Mouse (Mus musculus): Measurements from ENCODE around the gene Olfr825. TPM values are rescaled to one million over a fixed set of nuclear protein-coding genes. Genes with fewer than 3 reads are reported as not detected.
"Not testable (repeated sequence)": the region's sequence is repeated elsewhere in the genome, so short reads cannot be mapped to it uniquely, and the experiment has no call there.

The Olfr825 gene
- polyA plus RNA-seq (2015; fragmentation: Nextera tagmentation; extraction: Ambion mirVana) = not detected in 2 replicates

- Histone ChIP-seq H3K9ac (no peak within 1 kb of the TSS), H3K27me3 (no peaks in the 10 kb centered on the region), H3K36me3 (no peaks in the 10 kb centered on the region), H3K4me2 (no peak within 1 kb of the TSS), H3K9me3 (replicated peaks) (no peaks in the 10 kb centered on the region), H3K27ac (no peak within 1 kb of the TSS), H3K4me1 (no peaks in the 10 kb centered on the region), H3K4me3 (replicated peaks) (no peak within 1 kb of the TSS)
- ATAC-seq (replicated peaks; ENCODE audit: low FRiP score) = no peak
Observed at GRCm38 (mm10) chr10:130166666-130167065, at the start of gene Olfr825. Gene Olfr825 (minus strand): TSS chr10:130166766.

GRCm38 (mm10) chr10:130214303-130214702 is 47.7 kb upstream of the Olfr825 start, which contains the start of gene Olfr827:
Gene Olfr827 (minus strand): TSS chr10:130214403.
- Histone ChIP-seq H3K4me2 (no peak within 1 kb of the TSS), H3K4me1 (no peaks in the 10 kb centered on the region), H3K27ac (no peak within 1 kb of the TSS), H3K9ac (no peak within 1 kb of the TSS), H3K9me3 (replicated peaks) (no peaks in the 10 kb centered on the region), H3K36me3 (no peaks in the 10 kb centered on the region), H3K4me3 (replicated peaks) (no peak within 1 kb of the TSS), H3K27me3 (no peaks in the 10 kb centered on the region)
- ATAC-seq (replicated peaks; ENCODE audit: low FRiP score) = no peak
- 96% methylated on average over 1 of the region's 1 CpGs for WGBS

DNA sequence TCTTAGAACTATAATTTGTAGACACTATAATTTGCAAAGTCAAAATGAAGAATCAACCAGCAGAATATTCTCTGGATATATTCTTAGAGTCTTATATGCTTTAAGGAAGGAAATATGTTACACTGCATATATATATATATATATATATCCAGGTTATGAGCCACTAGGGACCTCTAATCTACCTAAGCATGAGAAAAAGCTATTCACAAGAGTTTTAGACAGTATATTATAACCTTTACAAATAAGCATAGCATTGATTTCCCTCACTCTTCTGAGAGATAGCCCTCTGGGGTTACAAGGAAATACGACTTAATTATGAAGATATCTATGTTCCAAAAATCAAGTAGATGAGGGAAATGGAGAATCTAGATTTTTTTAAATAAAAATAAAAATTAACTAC is 17.5 kb upstream of the Olfr825 start, which contains the start of gene Olfr826:
TSS of gene Olfr826 (minus strand) at position 101 of the 400 bp plus-strand sequence.
- 81% methylated on average over 1 of the region's 1 CpGs for whole genome bisulfite sequencing
- Histone ChIP-seq H3K4me3 (replicated peaks) (no peak within 1 kb of the TSS), H3K4me1 (no peaks in the 10 kb centered on the region), H3K9ac (no peak within 1 kb of the TSS), H3K27ac (no peak within 1 kb of the TSS), H3K9me3 (replicated peaks) (no peaks in the 10 kb centered on the region), H3K4me2 (no peak within 1 kb of the TSS), H3K27me3 (no peaks in the 10 kb centered on the region), H3K36me3 (no peaks in the 10 kb centered on the region)
- no peak for ATAC-seq (replicated peaks; ENCODE audit: low FRiP score)

GRCm38 (mm10) chr10:130165196-130165595 is 1.4 kb downstream of the Olfr825 start:
- no peaks in the 10 kb centered on the region for H3K27me3 ChIP-seq
- no peak overlapping the region for H3K27ac ChIP-seq
- no peak overlapping the region for H3K9ac ChIP-seq
- H3K4me2 ChIP-seq = no peak overlapping the region
- no peak for ATAC-seq (replicated peaks; ENCODE audit: low FRiP score)
- no peaks in the 10 kb centered on the region for H3K4me1 ChIP-seq
- H3K4me3 ChIP-seq (replicated peaks) = no peak overlapping the region
- H3K9me3 ChIP-seq (replicated peaks) = no peaks in the 10 kb centered on the region
- H3K36me3 ChIP-seq = no peaks in the 10 kb centered on the region

DNA sequence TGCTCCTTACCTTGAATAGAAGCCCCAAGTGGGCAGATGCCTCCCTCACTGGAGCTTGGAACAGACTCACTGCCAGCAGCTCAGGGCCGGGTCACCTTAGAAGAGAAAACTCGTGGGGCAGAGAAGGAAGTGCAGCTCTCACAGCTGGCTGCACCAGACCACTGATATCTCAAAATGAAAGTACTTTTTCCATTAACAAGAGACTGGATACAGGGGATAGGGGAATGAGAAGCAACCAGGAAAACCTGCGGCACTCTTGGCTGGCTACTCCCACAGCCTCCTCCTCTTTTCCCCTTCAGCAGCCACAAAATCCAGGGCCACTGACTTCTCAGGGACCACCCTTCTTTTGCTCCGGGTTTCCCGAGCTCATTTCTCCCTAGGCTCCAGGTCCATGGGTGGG is 22.4 kb downstream of the Olfr825 start:
- 70% methylated on average over 5 of the region's 5 CpGs for WGBS
- H3K27ac ChIP-seq = no peak overlapping the region
- no peaks in the 10 kb centered on the region for H3K27me3 ChIP-seq
- no peaks in the 10 kb centered on the region for H3K36me3 ChIP-seq
- no peaks in the 10 kb centered on the region for H3K9me3 ChIP-seq (replicated peaks)
- no peak overlapping the region for H3K4me3 ChIP-seq (replicated peaks)
- no peak overlapping the region for H3K9ac ChIP-seq
- ATAC-seq (replicated peaks; ENCODE audit: low FRiP score) = no peak
- no peaks in the 10 kb centered on the region for H3K4me1 ChIP-seq
- no peak overlapping the region for H3K4me2 ChIP-seq

- 82% methylated on average over 5 of the region's 5 CpGs for WGBS
- not testable (repeated sequence) for H3K4me2 ChIP-seq; H3K4me3 ChIP-seq (replicated peaks); H3K9me3 ChIP-seq (replicated peaks); H3K9ac ChIP-seq; ATAC-seq (replicated peaks; ENCODE audit: low FRiP score); H3K36me3 ChIP-seq; H3K4me1 ChIP-seq; H3K27ac ChIP-seq; H3K27me3 ChIP-seq
Observed at GRCm38 (mm10) chr10:130142481-130142880, 24.1 kb downstream of the Olfr825 start.

DNA sequence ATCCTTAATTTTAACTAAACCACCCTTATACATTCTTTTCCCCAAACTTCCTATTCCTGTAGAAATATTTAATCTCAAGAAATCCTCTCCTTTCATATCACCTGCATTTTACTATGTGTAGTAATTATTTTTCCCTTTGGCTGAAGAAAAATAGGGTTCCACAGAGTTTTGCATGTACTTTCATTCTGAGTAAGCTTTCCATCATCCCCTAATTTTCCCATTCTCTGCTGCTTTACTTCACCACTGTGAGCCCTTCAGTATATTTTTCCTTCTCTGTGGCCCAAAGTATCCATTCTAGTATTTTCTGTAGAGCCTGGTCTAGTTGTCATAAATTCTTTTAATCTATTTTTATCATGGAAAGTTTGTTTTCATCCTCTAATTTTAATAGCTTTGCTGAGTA is 31.8 kb downstream of the Olfr825 start:
- Histone ChIP-seq H3K4me1 (no peaks in the 10 kb centered on the region), H3K9ac (no peak overlapping the region), H3K9me3 (replicated peaks) (no peaks in the 10 kb centered on the region), H3K4me3 (replicated peaks) (no peak overlapping the region), H3K36me3 (no peaks in the 10 kb centered on the region), H3K27me3 (no peaks in the 10 kb centered on the region), H3K4me2 (no peak overlapping the region), H3K27ac (no peak overlapping the region)
- no peak for ATAC-seq (replicated peaks; ENCODE audit: low FRiP score)

GRCm38 (mm10) chr10:130129900-130130299 is 36.7 kb downstream of the Olfr825 start, which contains the start of gene Olfr824:
Gene Olfr824 (minus strand): TSS chr10:130130000.
- H3K9me3 ChIP-seq (replicated peaks); H3K9ac ChIP-seq; H3K4me2 ChIP-seq; H3K4me3 ChIP-seq (replicated peaks); H3K36me3 ChIP-seq; H3K4me1 ChIP-seq; ATAC-seq (replicated peaks; ENCODE audit: low FRiP score); H3K27me3 ChIP-seq; H3K27ac ChIP-seq: not testable (repeated sequence)

GRCm38 (mm10) chr10:130116045-130116444 is 50.5 kb downstream of the Olfr825 start:
- H3K4me2 ChIP-seq; ATAC-seq (replicated peaks; ENCODE audit: low FRiP score); H3K27ac ChIP-seq; H3K4me1 ChIP-seq; H3K9ac ChIP-seq; H3K36me3 ChIP-seq; H3K27me3 ChIP-seq; H3K9me3 ChIP-seq (replicated peaks); H3K4me3 ChIP-seq (replicated peaks): not testable (repeated sequence)
- 70% methylated on average over 3 of the region's 3 CpGs for WGBS

GRCm38 (mm10) chr10:130115283-130115682 is 51.3 kb downstream of the Olfr825 start, which contains the start of gene Olfr823:
Gene Olfr823 (minus strand): TSS chr10:130115383.
- not testable (repeated sequence) for H3K9ac ChIP-seq; H3K4me3 ChIP-seq (replicated peaks); H3K27me3 ChIP-seq; H3K4me1 ChIP-seq; H3K36me3 ChIP-seq; H3K27ac ChIP-seq; ATAC-seq (replicated peaks; ENCODE audit: low FRiP score); H3K9me3 ChIP-seq (replicated peaks); H3K4me2 ChIP-seq
- WGBS = 92% methylated on average over 1 of the region's 1 CpGs

Other genes starting within 250 kb of the Olfr825 start
- gene Olfr818, start 217.7 kb downstream of the Olfr825 start, polyA plus RNA-seq (2015; fragmentation: Nextera tagmentation; extraction: Ambion mirVana) = not detected in 2 replicates
- not detected in 2 replicates for gene Olfr819, start 199.5 kb downstream of the Olfr825 start, polyA plus RNA-seq (2015; fragmentation: Nextera tagmentation; extraction: Ambion mirVana)
- gene Olfr247, start 190.6 kb downstream of the Olfr825 start, polyA plus RNA-seq (2015; fragmentation: Nextera tagmentation; extraction: Ambion mirVana) = not detected in 2 replicates
- gene Gm10310, start 181.7 kb downstream of the Olfr825 start, polyA plus RNA-seq (2015; fragmentation: Nextera tagmentation; extraction: Ambion mirVana) = not detected in 2 replicates
- gene Olfr820, start 154.1 kb downstream of the Olfr825 start, polyA plus RNA-seq (2015; fragmentation: Nextera tagmentation; extraction: Ambion mirVana) = not detected in 2 replicates
- gene Olfr821, start 136.4 kb downstream of the Olfr825 start, polyA plus RNA-seq (2015; fragmentation: Nextera tagmentation; extraction: Ambion mirVana) = not detected in 2 replicates
- not detected in 2 replicates for gene Olfr822, start 95.6 kb downstream of the Olfr825 start, polyA plus RNA-seq (2015; fragmentation: Nextera tagmentation; extraction: Ambion mirVana)
- gene Olfr823, start 51.4 kb downstream of the Olfr825 start, polyA plus RNA-seq (2015; fragmentation: Nextera tagmentation; extraction: Ambion mirVana) = not detected in 2 replicates
- gene Olfr824, start 36.8 kb downstream of the Olfr825 start, polyA plus RNA-seq (2015; fragmentation: Nextera tagmentation; extraction: Ambion mirVana) = not detected in 2 replicates
- gene Olfr826, start 17.4 kb upstream of the Olfr825 start, polyA plus RNA-seq (2015; fragmentation: Nextera tagmentation; extraction: Ambion mirVana) = not detected in 2 replicates
- gene Olfr827, start 47.6 kb upstream of the Olfr825 start, polyA plus RNA-seq (2015; fragmentation: Nextera tagmentation; extraction: Ambion mirVana) = not detected in 2 replicates
- gene Neurod4, start 113.5 kb upstream of the Olfr825 start, polyA plus RNA-seq (2015; fragmentation: Nextera tagmentation; extraction: Ambion mirVana) = not detected in 2 replicates
- 0.09 and 0.23 TPM in 2 replicates for gene Tespa1, start 156.1 kb upstream of the Olfr825 start, polyA plus RNA-seq (2015; fragmentation: Nextera tagmentation; extraction: Ambion mirVana)
- gene Vmn2r84, start 227.6 kb upstream of the Olfr825 start, polyA plus RNA-seq (2015; fragmentation: Nextera tagmentation; extraction: Ambion mirVana) = not detected in 2 replicates